Mouse (Mus musculus): ENCODE measurements around the gene Itgax. TPM values are rescaled to one million over a fixed set of nuclear protein-coding genes. Genes with fewer than 3 reads are reported as not detected.

The Itgax gene
- 0.12 and 0.18 TPM in 2 replicates for polyA plus RNA-seq (2014; fragmentation: Nextera tagmentation; extraction: Ambion mirVana)

- Histone ChIP-seq H3K4me3 (ENCODE audit: low read depth, low read length) (no peak within 1 kb of the TSS), H3K4me2 (no peak within 1 kb of the TSS), H3K36me3 (ENCODE audit: control insufficient read depth, insufficient read depth, low read length) (no peaks in the 10 kb centered on the region), H3K9me3 (ENCODE audit: control insufficient read depth, low read length) (no peaks in the 10 kb centered on the region), H3K9ac (ENCODE audit: low read depth, low read length) (no peak within 1 kb of the TSS), H3K27ac (ENCODE audit: low read depth, low read length) (no peak within 1 kb of the TSS), H3K4me1 (replicated peaks; ENCODE audit: control insufficient read depth, insufficient read depth, low read length) (no peaks in the 10 kb centered on the region), H3K27me3 (replicated peaks; ENCODE audit: control insufficient read depth, insufficient read depth, low read length) (no peaks in the 10 kb centered on the region)
- no peak for DNase-seq (ENCODE audit: low spot score)
- ATAC-seq (replicated peaks; ENCODE audit: low FRiP score) = no peak
- 58% methylated on average over 8 of the region's 8 CpGs for WGBS
These were observed at the start of gene Itgax for GRCm38 (mm10) chr7:128128741-128129720. Gene Itgax, plus strand, starts transcription at chr7:128129547.

- Histone ChIP-seq H3K4me2 (no peak overlapping the region), H3K27me3 (replicated peaks; ENCODE audit: control insufficient read depth, insufficient read depth, low read length) (no peaks in the 10 kb centered on the region), H3K4me3 (ENCODE audit: low read depth, low read length) (no peak overlapping the region), H3K9ac (ENCODE audit: low read depth, low read length) (no peak overlapping the region), H3K4me1 (replicated peaks; ENCODE audit: control insufficient read depth, insufficient read depth, low read length) (no peaks in the 10 kb centered on the region), H3K9me3 (ENCODE audit: control insufficient read depth, low read length) (no peaks in the 10 kb centered on the region), H3K36me3 (ENCODE audit: control insufficient read depth, insufficient read depth, low read length) (no peaks in the 10 kb centered on the region), H3K27ac (ENCODE audit: low read depth, low read length) (no peak overlapping the region)
- DNase-seq (ENCODE audit: low spot score) (peak; percentile 20), ATAC-seq (replicated peaks; ENCODE audit: low FRiP score) (no peak)
- WGBS = 84% methylated on average over 8 of the region's 8 CpGs
These were observed 49.3 kb upstream of the Itgax start for GRCm38 (mm10) chr7:128080012-128080411.

- no peak overlapping the region for H3K4me3 ChIP-seq (ENCODE audit: low read depth, low read length)
- H3K36me3 ChIP-seq (ENCODE audit: control insufficient read depth, insufficient read depth, low read length) = no peaks in the 10 kb centered on the region
- H3K27ac ChIP-seq (ENCODE audit: low read depth, low read length) = no peak overlapping the region
- no peak overlapping the region for H3K4me2 ChIP-seq
- H3K9me3 ChIP-seq (ENCODE audit: control insufficient read depth, low read length) = no peaks in the 10 kb centered on the region
- no peak for ATAC-seq (replicated peaks; ENCODE audit: low FRiP score)
- no peaks in the 10 kb centered on the region for H3K27me3 ChIP-seq (replicated peaks; ENCODE audit: control insufficient read depth, insufficient read depth, low read length)
- DNase-seq (ENCODE audit: low spot score) = no peak
- H3K9ac ChIP-seq (ENCODE audit: low read depth, low read length) = no peak overlapping the region
- H3K4me1 ChIP-seq (replicated peaks; ENCODE audit: control insufficient read depth, insufficient read depth, low read length) = no peaks in the 10 kb centered on the region
- WGBS = 62% methylated on average over 7 of the region's 7 CpGs
These were observed 40.2 kb upstream of the Itgax start for GRCm38 (mm10) chr7:128089141-128089540.

DNA sequence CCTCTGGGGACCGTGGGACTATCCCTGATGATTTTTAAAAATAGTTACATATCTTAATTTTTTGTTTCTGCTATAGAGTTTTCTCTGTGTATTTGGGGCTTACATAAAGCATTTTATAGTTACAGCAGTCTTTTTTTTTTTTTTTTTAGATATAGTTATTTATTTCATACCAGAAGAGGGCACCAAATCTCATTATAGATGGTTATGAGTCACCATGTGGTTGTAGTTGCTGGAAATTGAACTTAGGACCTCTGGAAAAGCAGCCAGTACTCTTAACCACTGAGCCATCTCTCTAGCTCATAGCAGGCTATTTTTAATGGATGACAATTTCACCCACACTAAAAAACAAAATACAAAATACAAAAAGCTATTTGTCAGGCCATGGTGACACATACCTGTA lies 31.2 kb upstream of the Itgax start:
- Histone ChIP-seq H3K27me3 (replicated peaks; ENCODE audit: control insufficient read depth, insufficient read depth, low read length) (no peaks in the 10 kb centered on the region), H3K27ac (ENCODE audit: low read depth, low read length) (no peak overlapping the region), H3K9ac (ENCODE audit: low read depth, low read length) (no peak overlapping the region), H3K36me3 (ENCODE audit: control insufficient read depth, insufficient read depth, low read length) (no peaks in the 10 kb centered on the region), H3K4me3 (ENCODE audit: low read depth, low read length) (no peak overlapping the region), H3K4me1 (replicated peaks; ENCODE audit: control insufficient read depth, insufficient read depth, low read length) (no peaks in the 10 kb centered on the region), H3K9me3 (ENCODE audit: control insufficient read depth, low read length) (no peaks in the 10 kb centered on the region), H3K4me2 (no peak overlapping the region)
- ATAC-seq (replicated peaks; ENCODE audit: low FRiP score) (no peak), DNase-seq (ENCODE audit: low spot score) (no peak)
- 76% methylated on average over 1 of the region's 1 CpGs for WGBS

- Histone ChIP-seq H3K4me3 (ENCODE audit: low read depth, low read length) (no peak overlapping the region), H3K27me3 (replicated peaks; ENCODE audit: control insufficient read depth, insufficient read depth, low read length) (no peaks in the 10 kb centered on the region), H3K9me3 (ENCODE audit: control insufficient read depth, low read length) (no peaks in the 10 kb centered on the region), H3K36me3 (ENCODE audit: control insufficient read depth, insufficient read depth, low read length) (no peaks in the 10 kb centered on the region), H3K27ac (ENCODE audit: low read depth, low read length) (no peak overlapping the region), H3K9ac (ENCODE audit: low read depth, low read length) (no peak overlapping the region), H3K4me1 (replicated peaks; ENCODE audit: control insufficient read depth, insufficient read depth, low read length) (no peaks in the 10 kb centered on the region), H3K4me2 (no peak overlapping the region)
- ATAC-seq (replicated peaks; ENCODE audit: low FRiP score) = no peak
- 72% methylated on average over 2 of the region's 2 CpGs for WGBS
- DNase-seq (ENCODE audit: low spot score) = no peak
These were observed 28.5 kb upstream of the Itgax start for GRCm38 (mm10) chr7:128100742-128101357.

GRCm38 (mm10) chr7:128105246-128105645 lies 24.1 kb upstream of the Itgax start:
- Histone ChIP-seq H3K4me3 (ENCODE audit: low read depth, low read length) (no peak overlapping the region), H3K9me3 (ENCODE audit: control insufficient read depth, low read length) (no peaks in the 10 kb centered on the region), H3K4me2 (no peak overlapping the region), H3K27me3 (replicated peaks; ENCODE audit: control insufficient read depth, insufficient read depth, low read length) (no peaks in the 10 kb centered on the region), H3K36me3 (ENCODE audit: control insufficient read depth, insufficient read depth, low read length) (no peaks in the 10 kb centered on the region), H3K9ac (ENCODE audit: low read depth, low read length) (no peak overlapping the region), H3K27ac (ENCODE audit: low read depth, low read length) (no peak overlapping the region), H3K4me1 (replicated peaks; ENCODE audit: control insufficient read depth, insufficient read depth, low read length) (no peaks in the 10 kb centered on the region)
- no peak for ATAC-seq (replicated peaks; ENCODE audit: low FRiP score)
- peak; percentile 10 for DNase-seq (ENCODE audit: low spot score)
- 70% methylated on average over 4 of the region's 4 CpGs for WGBS

DNA sequence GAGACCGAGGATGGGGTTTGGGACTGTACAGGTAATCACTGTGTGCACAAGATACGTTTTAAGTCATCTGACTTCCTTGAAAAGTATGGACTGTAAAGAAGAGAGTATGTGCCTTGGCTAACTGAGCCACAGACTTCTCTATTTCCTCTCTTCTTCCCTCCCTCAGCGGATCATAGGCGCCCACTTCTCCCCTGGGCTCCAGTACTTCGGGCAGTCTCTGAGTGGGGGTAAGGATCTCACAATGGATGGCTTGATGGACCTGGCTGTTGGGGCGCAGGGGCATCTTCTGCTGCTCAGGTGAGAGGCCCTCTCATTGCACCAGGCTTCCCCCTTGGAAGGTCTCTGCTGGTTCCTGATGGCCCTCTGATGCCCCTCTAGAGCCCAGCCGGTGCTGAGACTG lies 21.9 kb upstream of the Itgax start:
- 80% methylated on average over 7 of the region's 7 CpGs for WGBS
- Histone ChIP-seq H3K4me1 (replicated peaks; ENCODE audit: control insufficient read depth, insufficient read depth, low read length) (no peaks in the 10 kb centered on the region), H3K4me2 (no peak overlapping the region), H3K4me3 (ENCODE audit: low read depth, low read length) (no peak overlapping the region), H3K27me3 (replicated peaks; ENCODE audit: control insufficient read depth, insufficient read depth, low read length) (no peaks in the 10 kb centered on the region), H3K27ac (ENCODE audit: low read depth, low read length) (no peak overlapping the region), H3K36me3 (ENCODE audit: control insufficient read depth, insufficient read depth, low read length) (no peaks in the 10 kb centered on the region), H3K9ac (ENCODE audit: low read depth, low read length) (no peak overlapping the region), H3K9me3 (ENCODE audit: control insufficient read depth, low read length) (no peaks in the 10 kb centered on the region)
- peak; percentile 24 for DNase-seq (ENCODE audit: low spot score)
- ATAC-seq (replicated peaks; ENCODE audit: low FRiP score) = no peak

- H3K4me3 ChIP-seq (ENCODE audit: low read depth, low read length) = no peak overlapping the region
- no peak overlapping the region for H3K4me2 ChIP-seq
- peak; percentile 14 for DNase-seq (ENCODE audit: low spot score)
- WGBS = 49% methylated on average over 2 of the region's 2 CpGs
- no peaks in the 10 kb centered on the region for H3K4me1 ChIP-seq (replicated peaks; ENCODE audit: control insufficient read depth, insufficient read depth, low read length)
- no peak overlapping the region for H3K27ac ChIP-seq (ENCODE audit: low read depth, low read length)
- no peaks in the 10 kb centered on the region for H3K27me3 ChIP-seq (replicated peaks; ENCODE audit: control insufficient read depth, insufficient read depth, low read length)
- no peaks in the 10 kb centered on the region for H3K36me3 ChIP-seq (ENCODE audit: control insufficient read depth, insufficient read depth, low read length)
- ATAC-seq (replicated peaks; ENCODE audit: low FRiP score) = no peak
- no peak overlapping the region for H3K9ac ChIP-seq (ENCODE audit: low read depth, low read length)
- no peaks in the 10 kb centered on the region for H3K9me3 ChIP-seq (ENCODE audit: control insufficient read depth, low read length)
These were observed 19.0 kb upstream of the Itgax start for GRCm38 (mm10) chr7:128110314-128110713.
